Mouse (Mus musculus): ENCODE data around the gene Hes5. TPM values are rescaled to one million over a fixed set of nuclear protein-coding genes. Genes with fewer than 3 reads are reported as not detected.

Gene Hes5
- polyA plus RNA-seq (2017; shearing (Covaris generic)): 1 to 10 TPM; 1.4 to 1.8 TPM

DNA sequence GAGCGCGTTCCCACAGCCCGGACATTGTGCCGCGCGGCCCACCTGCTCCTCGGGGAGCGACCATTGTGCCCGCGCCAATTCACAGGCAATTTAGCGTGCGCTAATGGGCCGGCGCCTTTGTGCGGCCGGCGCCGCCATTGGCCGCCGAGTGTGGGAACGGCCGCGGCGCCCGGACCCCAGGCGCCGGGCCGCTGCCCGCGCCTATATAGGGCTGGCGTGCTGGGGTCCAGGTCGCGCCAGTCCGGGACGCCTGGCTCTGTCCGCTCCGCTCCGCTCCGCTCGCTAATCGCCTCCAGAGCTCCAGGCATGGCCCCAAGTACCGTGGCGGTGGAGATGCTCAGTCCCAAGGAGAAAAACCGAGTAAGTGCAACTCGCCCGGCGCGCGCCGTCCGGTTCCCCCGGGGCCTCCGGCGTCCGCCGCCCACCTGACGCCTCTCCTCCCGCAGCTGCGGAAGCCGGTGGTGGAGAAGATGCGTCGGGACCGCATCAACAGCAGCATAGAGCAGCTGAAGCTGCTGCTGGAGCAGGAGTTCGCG, at the start of gene Hes5:
Hes5 (plus strand) TSS at position 234 of the 536 bp plus-strand sequence.

DNA sequence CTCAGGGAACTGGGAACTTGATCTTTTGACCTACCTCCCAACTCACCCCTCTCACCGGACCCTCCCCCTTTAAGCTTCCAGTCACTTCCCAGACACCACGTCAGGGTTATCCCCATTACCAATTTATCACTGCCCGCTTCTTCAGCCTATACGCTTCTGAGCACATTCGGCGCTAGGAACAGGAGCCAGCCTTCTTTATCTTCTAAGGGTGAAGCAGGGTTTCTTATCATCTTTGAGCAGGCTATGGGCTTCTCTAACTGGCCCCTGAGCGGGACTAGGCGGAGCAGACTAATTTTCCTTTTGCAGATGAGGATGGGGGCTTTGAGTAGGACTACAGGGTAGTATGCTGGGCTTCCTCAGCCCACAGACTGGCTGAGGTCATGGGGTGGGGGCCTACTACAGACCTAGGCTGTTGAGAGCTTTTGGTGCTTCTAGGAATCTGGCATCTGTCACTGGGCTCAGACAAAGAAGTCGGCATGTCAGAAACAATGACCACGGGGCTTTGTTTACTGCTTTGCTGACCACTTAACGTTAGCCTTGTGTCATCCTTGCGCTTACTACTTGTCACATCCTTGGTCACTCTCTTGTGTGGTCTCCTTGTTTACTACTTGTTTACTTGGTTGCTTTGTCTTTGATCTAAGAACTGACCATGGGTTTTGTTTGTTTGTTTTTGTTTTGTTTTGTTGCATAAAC, 32.2 kb upstream of the Hes5 start, which contains the start of gene Tnfrsf14:
Tnfrsf14 (minus strand) TSS at position 169 of the 693 bp plus-strand sequence.

DNA sequence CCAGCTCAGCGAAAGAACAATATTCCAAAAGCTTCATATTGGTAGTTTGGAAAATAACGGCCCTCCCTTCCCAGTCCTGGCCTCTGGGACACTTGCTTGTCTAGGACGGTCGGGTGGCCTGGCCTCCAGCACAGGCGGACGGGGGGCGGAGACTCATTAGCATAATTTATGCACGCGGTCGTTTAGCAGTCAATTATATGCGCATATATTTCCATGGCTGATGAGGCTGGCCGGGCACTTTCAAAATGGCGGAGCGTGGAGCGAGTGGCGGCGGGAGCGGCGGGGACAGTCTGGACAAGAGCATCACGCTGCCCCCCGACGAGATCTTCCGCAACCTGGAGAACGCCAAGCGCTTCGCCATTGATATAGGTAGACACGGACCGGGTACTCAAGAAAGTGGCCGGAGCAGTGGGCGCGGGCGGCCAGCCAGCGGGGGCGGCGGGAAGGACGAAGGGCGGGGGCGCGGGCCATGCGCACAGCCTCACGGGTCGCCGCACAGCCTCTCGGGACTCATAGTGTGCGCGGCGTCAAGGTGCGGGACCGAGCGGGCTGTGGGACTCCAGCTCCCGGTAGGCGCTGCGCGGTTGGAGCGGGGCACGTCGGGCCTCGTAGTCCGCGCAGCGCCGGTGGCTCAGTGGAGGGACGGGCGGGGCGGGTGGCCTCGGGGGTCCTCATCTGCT, 3.3 kb downstream of the Hes5 start, which contains the start of gene Pank4:
Pank4 (plus strand) TSS at position 223 of the 680 bp plus-strand sequence.

Other genes starting within 250 kb of the Hes5 start
- gene Ttc34, start 123.5 kb upstream of the Hes5 start, polyA plus RNA-seq (2017; shearing (Covaris generic)): 1 to 10 TPM in 1 of 2 experiments, under 1 TPM in 1; 0.84 to 4.7 TPM
- under 1 TPM; 0.06 to 0.12 TPM for gene Mmel1, start 91.3 kb upstream of the Hes5 start, polyA plus RNA-seq (2017; shearing (Covaris generic))
- 1 to 10 TPM; 3.5 to 7.4 TPM for gene Fam213b, start 61.8 kb upstream of the Hes5 start, polyA plus RNA-seq (2017; shearing (Covaris generic))
- gene Tnfrsf14, start 32.4 kb upstream of the Hes5 start, polyA plus RNA-seq (2017; shearing (Covaris generic)): 1 to 10 TPM; 8.8 to 8.9 TPM
- gene Pank4, start 3.2 kb downstream of the Hes5 start, polyA plus RNA-seq (2017; shearing (Covaris generic)): 10 to 100 TPM; 54.2 to 78.8 TPM
- gene Plch2, start 95.9 kb downstream of the Hes5 start, polyA plus RNA-seq (2017; shearing (Covaris generic)): under 1 TPM in 1 of 2 experiments, not detected in 1; 0.27 TPM
- gene Pex10, start 106.1 kb downstream of the Hes5 start, polyA plus RNA-seq (2017; shearing (Covaris generic)): 10 to 100 TPM; 13.9 to 17.9 TPM
- 100 to 1,000 TPM; 166 to 191 TPM for gene Rer1, start 125.5 kb downstream of the Hes5 start, polyA plus RNA-seq (2017; shearing (Covaris generic))
- 1 to 10 TPM; 2.8 to 4.7 TPM for gene Morn1, start 125.7 kb downstream of the Hes5 start, polyA plus RNA-seq (2017; shearing (Covaris generic))